Mouse (Mus musculus): Measurements from ENCODE around the gene Zfp366.

Zfp366 gene

GRCm38 (mm10) chr13:99226809-99227208 is 42.2 kb downstream of the Zfp366 start:
- no peak for DNase-seq (ENCODE audit: low read depth, low spot score)

- DNase-seq (ENCODE audit: low read depth, low spot score): no peak
Measured at GRCm38 (mm10) chr13:99227456-99228250, 43.0 kb downstream of the Zfp366 start.

GRCm38 (mm10) chr13:99228821-99229570 is 44.4 kb downstream of the Zfp366 start:
- no peak for DNase-seq (ENCODE audit: low read depth, low spot score)

- DNase-seq (ENCODE audit: low read depth, low spot score): no peak
Measured at GRCm38 (mm10) chr13:99229641-99230494, 45.2 kb downstream of the Zfp366 start.

GRCm38 (mm10) chr13:99230495-99230868 is 45.9 kb downstream of the Zfp366 start:
- DNase-seq (ENCODE audit: low read depth, low spot score): no peak

GRCm38 (mm10) chr13:99233333-99233732 is 48.7 kb downstream of the Zfp366 start:
- DNase-seq (ENCODE audit: low read depth, low spot score): no peak

- DNase-seq (ENCODE audit: low read depth, low spot score): no peak
Measured at GRCm38 (mm10) chr13:99233956-99234355, 49.3 kb downstream of the Zfp366 start.

GRCm38 (mm10) chr13:99235428-99236210 is 51.0 kb downstream of the Zfp366 start:
- DNase-seq (ENCODE audit: low read depth, low spot score): no peak

- no peak for DNase-seq (ENCODE audit: low read depth, low spot score)
Measured at GRCm38 (mm10) chr13:99236222-99236621, 51.6 kb downstream of the Zfp366 start.

- no peak for DNase-seq (ENCODE audit: low read depth, low spot score)
Measured at GRCm38 (mm10) chr13:99237122-99237521, 52.5 kb downstream of the Zfp366 start.

- DNase-seq (ENCODE audit: low read depth, low spot score): no peak
Measured at GRCm38 (mm10) chr13:99237841-99238216, 53.2 kb downstream of the Zfp366 start.

- no peak for DNase-seq (ENCODE audit: low read depth, low spot score)
Measured at GRCm38 (mm10) chr13:99238217-99239160, 53.9 kb downstream of the Zfp366 start.

- no peak for DNase-seq (ENCODE audit: low read depth, low spot score)
Measured at GRCm38 (mm10) chr13:99239161-99239530, 54.5 kb downstream of the Zfp366 start.

GRCm38 (mm10) chr13:99239741-99240140 is 55.1 kb downstream of the Zfp366 start:
- no peak for DNase-seq (ENCODE audit: low read depth, low spot score)

- no peak for DNase-seq (ENCODE audit: low read depth, low spot score)
Measured at GRCm38 (mm10) chr13:99241984-99242383, 57.4 kb downstream of the Zfp366 start.

GRCm38 (mm10) chr13:99242895-99243294 is 58.3 kb downstream of the Zfp366 start:
- DNase-seq (ENCODE audit: low read depth, low spot score): no peak

GRCm38 (mm10) chr13:99243831-99244230 is 59.2 kb downstream of the Zfp366 start:
- DNase-seq (ENCODE audit: low read depth, low spot score): no peak

- no peak for DNase-seq (ENCODE audit: low read depth, low spot score)
Measured at GRCm38 (mm10) chr13:99244471-99244870, 59.8 kb downstream of the Zfp366 start.

- DNase-seq (ENCODE audit: low read depth, low spot score): no peak
Measured at GRCm38 (mm10) chr13:99244896-99245295, 60.3 kb downstream of the Zfp366 start.

GRCm38 (mm10) chr13:99245916-99246460 is 61.4 kb downstream of the Zfp366 start:
- DNase-seq (ENCODE audit: low read depth, low spot score): no peak

Measured in CD4-positive, CD25-positive, alpha-beta regulatory T cell, adult 2 months (primary cell).